Mouse (Mus musculus) liver, postnatal 0 days (tissue): Measurements from ENCODE around the gene Map3k4. TPM values are rescaled to one million over a fixed set of nuclear protein-coding genes. Genes with fewer than 3 reads are reported as not detected.

Source experiments
- ATAC-seq: fragments of 200-750 bp; cut with Nextera tagmentation; 2 replicates; pipeline ENCODE4 v1.8.0; 2017; ENCODE audit warnings: mild to moderate bottlenecking, moderate library complexity
- DNase-seq: peaks from one replicate; pipeline ENCODE4 v3.0.0-alpha.2; 2016
- H3K27ac ChIP-seq: fragments of 300-500 bp; sonication (generic); 2 replicates; pipeline ENCODE4 v1.5.1; 2014; ENCODE audit warnings: antibody characterized with exemption, moderate library complexity, mild to moderate bottlenecking, low read depth
- H3K27me3 ChIP-seq: fragments of 300-500 bp; sonication (generic); 2 replicates; pipeline ENCODE4 v1.6.1; 2014; ENCODE audit warnings: low read length, control low read depth, mixed read lengths; ENCODE audit not compliant: insufficient read depth
- H3K36me3 ChIP-seq: fragments of 300-500 bp; sonication (generic); replicated peaks from 2 replicates; pipeline ENCODE4 v1.6.1; 2014; ENCODE audit warnings: mild to moderate bottlenecking, control low read depth, low read length, moderate library complexity, mixed read lengths; ENCODE audit not compliant: insufficient read depth
- H3K4me1 ChIP-seq: fragments of 300-500 bp; sonication (generic); 2 replicates; pipeline ENCODE4 v1.6.1; 2014; ENCODE audit warnings: antibody characterized with exemption, mild to moderate bottlenecking, control low read depth; ENCODE audit not compliant: insufficient read depth
- H3K4me2 ChIP-seq: fragments of 300-500 bp; sonication (generic); 2 replicates; pipeline ENCODE4 v1.6.1; 2014; ENCODE audit warnings: low read depth, mild to moderate bottlenecking, low read length, moderate library complexity, mixed read lengths
- H3K4me3 ChIP-seq: fragments of 300-500 bp; sonication (generic); 2 replicates; pipeline ENCODE4 v1.5.1; 2014; ENCODE audit warnings: low read depth, low read length
- H3K9ac ChIP-seq: fragments of 300-500 bp; sonication (generic); replicated peaks from 2 replicates; pipeline ENCODE4 v1.6.1; 2014; ENCODE audit warnings: mild to moderate bottlenecking, moderate library complexity
- H3K9me3 ChIP-seq: fragments of 300-500 bp; sonication (generic); 2 replicates; pipeline ENCODE4 v1.6.1; 2016; ENCODE audit warnings: mild to moderate bottlenecking, control low read depth, low read length, mixed read lengths
- CTCF ChIP-seq: sonication (generic); IDR thresholded peaks from 2 replicates; pipeline ENCODE4 v1.5.1; 2016; ENCODE audit warnings: antibody characterized with exemption, low read depth
- EP300 ChIP-seq: IDR thresholded peaks from 2 replicates; pipeline ENCODE4 v1.6.1; 2016; ENCODE audit warnings: antibody characterized with exemption, low read depth, mild to moderate bottlenecking
- WGBS: fragments of 180-500 bp; shearing (Covaris S2); extraction: QIAGEN DNeasy Blood & Tissue Kit; methylation state at CpG from one replicate; pipeline ENCODE4 v1.1.7; 2014; ENCODE audit not compliant: insufficient replicate concordance; 5-methylcytosine and 5-hydroxymethylcytosine counted together
- polyA plus RNA-seq: library from polyadenylated mRNA; unstranded; fragments of >200 nt; fragmentation: Nextera tagmentation; extraction: Ambion mirVana; gene quantifications from 2 replicates; pipeline ENCODE4 v1.2.1, GENCODE M21; 2015

The Map3k4 gene
- polyA plus RNA-seq, 1 experiment from 2014 or later = 13.0 TPM

DNA sequence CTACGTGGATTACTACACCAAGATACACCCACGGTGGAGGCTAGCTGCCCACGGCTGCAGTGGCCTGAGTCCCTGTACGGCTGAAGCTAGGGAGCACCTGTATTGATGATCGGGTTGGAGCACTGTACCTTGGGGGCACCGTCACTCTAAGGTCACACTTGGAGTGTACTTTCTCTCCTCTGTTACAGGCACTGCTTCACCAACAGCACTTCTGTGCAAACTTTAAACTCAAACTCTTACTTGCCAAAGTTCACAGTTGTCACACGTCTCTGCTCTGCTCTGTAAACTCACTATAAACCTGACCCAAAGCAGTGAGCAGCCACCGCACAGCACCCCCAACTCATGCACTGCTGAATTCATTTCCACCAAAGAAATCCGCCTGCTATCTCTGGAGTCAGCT, 9.1 kb downstream of the Map3k4 start:
- peak; percentile 22 for ATAC-seq
- TF ChIP-seq EP300 (no peak), CTCF (no peak)
- Histone ChIP-seq H3K4me1 (peaks cover 16% of the 10 kb centered on the region), H3K27ac (peak overlapping the region; percentile 60), H3K4me2 (0 out of 2 replicates have a peak overlapping the region, but pooled peaks have one; percentile 6), H3K9me3 (no peaks in the 10 kb centered on the region), H3K4me3 (no peak overlapping the region), H3K9ac (0 out of 2 replicates have a peak overlapping the region, but pooled peaks have one; percentile 26), H3K27me3 (no peaks in the 10 kb centered on the region), H3K36me3 (no peaks in the 10 kb centered on the region)
- DNase-seq = no peak
- 67% methylated on average over 9 of the region's 9 CpGs for WGBS

DNA sequence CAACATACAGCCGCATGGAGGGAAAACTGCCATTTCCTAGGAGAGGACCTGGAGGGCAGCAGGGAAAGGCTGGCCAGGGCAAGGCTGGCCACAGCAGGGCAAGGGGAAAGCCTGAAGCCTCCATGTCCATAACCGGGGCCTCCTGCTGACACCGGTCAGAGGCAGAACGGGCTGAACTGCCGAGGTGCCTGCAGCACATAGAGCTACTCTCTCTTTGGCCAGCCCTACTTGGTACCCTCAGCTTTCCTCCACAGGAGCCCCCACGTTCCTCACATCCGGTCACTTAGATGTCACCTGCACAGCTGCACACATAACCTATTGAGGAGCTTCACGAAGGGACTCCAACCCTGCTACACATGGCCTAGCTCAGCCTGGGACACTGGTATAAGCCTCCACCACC, 9.5 kb downstream of the Map3k4 start:
- H3K4me3 ChIP-seq = no peak overlapping the region
- H3K27ac ChIP-seq = peak overlapping the region; percentile 60
- peaks cover 16% of the 10 kb centered on the region for H3K4me1 ChIP-seq
- no peak for DNase-seq
- 0 out of 2 replicates have a peak overlapping the region, but pooled peaks have one; percentile 6 for H3K4me2 ChIP-seq
- H3K27me3 ChIP-seq = no peaks in the 10 kb centered on the region
- WGBS = 71% methylated on average over 8 of the region's 8 CpGs
- TF ChIP-seq EP300 (no peak), CTCF (no peak)
- H3K36me3 ChIP-seq = no peaks in the 10 kb centered on the region
- H3K9me3 ChIP-seq = no peaks in the 10 kb centered on the region
- 0 out of 2 replicates have a peak overlapping the region, but pooled peaks have one; percentile 26 for H3K9ac ChIP-seq
- no peak for ATAC-seq

GRCm38 (mm10) chr17:12307251-12308135, 11.1 kb downstream of the Map3k4 start:
- Histone ChIP-seq H3K4me2 (peak overlapping the region; percentile 34; the same call in 1 of the 2 replicates), H3K9ac (no peak overlapping the region), H3K9me3 (no peaks in the 10 kb centered on the region), H3K27ac (no peak overlapping the region), H3K27me3 (no peaks in the 10 kb centered on the region), H3K36me3 (no peaks in the 10 kb centered on the region), H3K4me3 (no peak overlapping the region), H3K4me1 (peaks cover 16% of the 10 kb centered on the region)
- 0 out of 2 replicates have a peak, but pooled peaks have one; percentile 35 for ATAC-seq
- WGBS = 36% methylated on average over 20 of the region's 20 CpGs
- peak; percentile 42 for DNase-seq
- TF ChIP-seq CTCF = no peak; the same call in 1 of the 2 replicates
- TF ChIP-seq EP300 = no peak

DNA sequence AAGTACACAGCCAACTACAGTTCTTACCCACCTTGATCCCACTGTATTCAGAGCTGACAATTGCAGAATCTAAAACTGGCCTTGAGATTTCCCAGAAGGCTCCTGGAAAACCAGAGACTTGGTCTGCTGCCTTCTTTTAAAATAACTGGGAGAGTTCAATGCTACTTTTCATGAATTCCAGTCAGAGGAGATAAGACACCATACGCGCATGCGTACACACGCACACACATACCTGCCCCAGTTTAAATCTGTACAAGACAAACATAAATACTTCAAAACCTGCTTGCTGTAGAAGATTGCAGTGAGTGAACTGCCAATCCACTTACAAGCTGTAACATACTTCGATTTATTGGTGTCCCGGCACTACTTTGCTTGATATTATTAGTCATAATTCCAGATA, 13.9 kb downstream of the Map3k4 start:
- ATAC-seq (no peak), DNase-seq (no peak)
- 72% methylated on average over 6 of the region's 6 CpGs for WGBS
- TF ChIP-seq CTCF (no peak), EP300 (no peak)
- no peaks in the 10 kb centered on the region for H3K36me3 ChIP-seq
- no peak overlapping the region for H3K4me2 ChIP-seq
- H3K9me3 ChIP-seq = no peaks in the 10 kb centered on the region
- peaks cover 18% of the 10 kb centered on the region for H3K4me1 ChIP-seq
- H3K9ac ChIP-seq = no peak overlapping the region
- H3K27ac ChIP-seq = no peak overlapping the region
- H3K27me3 ChIP-seq = no peaks in the 10 kb centered on the region
- H3K4me3 ChIP-seq = no peak overlapping the region

- no peak overlapping the region for H3K4me3 ChIP-seq
- peaks cover 14% of the 10 kb centered on the region for H3K4me1 ChIP-seq
- no peak overlapping the region for H3K4me2 ChIP-seq
- WGBS = 35% methylated on average over 3 of the region's 3 CpGs
- no peak overlapping the region for H3K27ac ChIP-seq
- no peak overlapping the region for H3K9ac ChIP-seq
- TF ChIP-seq CTCF = peak; percentile 95
- TF ChIP-seq EP300 = no peak
- DNase-seq = peak; percentile 64
- H3K9me3 ChIP-seq = no peaks in the 10 kb centered on the region
- H3K27me3 ChIP-seq = no peaks in the 10 kb centered on the region
- peak; percentile 83 for ATAC-seq
- H3K36me3 ChIP-seq = no peaks in the 10 kb centered on the region
Observed at GRCm38 (mm10) chr17:12300896-12301706, 17.5 kb downstream of the Map3k4 start.
